Mouse (Mus musculus) MEL (cell line): ENCODE results near the gene Gm29776. TPM values are rescaled to one million over a fixed set of nuclear protein-coding genes. Genes with fewer than 3 reads are reported as not detected.

Experiments used
- DNase-seq: peaks from one replicate; pipeline ENCODE4 v3.0.0; 2011; ENCODE audit warnings: low read depth, low spot score
- H3K27ac ChIP-seq: 2 replicates; pipeline ENCODE4 v1.5.1; 2012; ENCODE audit warnings: low read depth, mild to moderate bottlenecking, control low read depth, low read length, moderate library complexity; ENCODE audit not compliant: control insufficient read depth
- H3K27me3 ChIP-seq, 2 experiments: fragments of 150-350 bp in 1 of 2; sonication (generic) in 1 of 2; 2 replicates each; pipeline ENCODE4 v1.6.1; 2012; ENCODE audit warnings: low read length in 2 of 2, mild to moderate bottlenecking in 2 of 2, improper control_type of control experiment in 1 of 2, moderate library complexity in 1 of 2; ENCODE audit not compliant: insufficient read depth in 2 of 2, control insufficient read depth in 1 of 2
- H3K36me3 ChIP-seq, 2 experiments: 2 replicates each; pipeline ENCODE4 v1.6.1; 2012 to 2014; ENCODE audit warnings: low read length in 2 of 2, improper control_type of control experiment in 1 of 2, inconsistent platforms in 1 of 2, mild to moderate bottlenecking in 1 of 2; ENCODE audit not compliant: insufficient read depth in 2 of 2, control insufficient read depth in 1 of 2
- H3K4me1 ChIP-seq, 2 experiments: fragments of 150-350 bp in 1 of 2; sonication (generic) in 1 of 2; 2 replicates each; pipeline ENCODE4 v1.6.1; 2012; ENCODE audit warnings: low read length in 2 of 2, improper control_type of control experiment in 1 of 2, mild to moderate bottlenecking in 1 of 2; ENCODE audit not compliant: insufficient read depth in 2 of 2, control insufficient read depth in 1 of 2
- H3K4me3 ChIP-seq, 2 experiments: fragments of 150-350 bp in 1 of 2; sonication (generic) in 1 of 2; 2 replicates each; pipeline ENCODE4 v1.5.1; 2012; ENCODE audit warnings: low read depth in 2 of 2, low read length in 2 of 2, mild to moderate bottlenecking in 2 of 2, moderate library complexity in 2 of 2, control low read depth in 1 of 2, improper control_type of control experiment in 1 of 2; ENCODE audit not compliant: control insufficient read depth in 1 of 2, insufficient read depth in 1 of 2
- H3K79me2 ChIP-seq: 2 replicates; pipeline ENCODE4 v1.6.1; 2012; ENCODE audit warnings: mild to moderate bottlenecking, low read length, moderate library complexity; ENCODE audit not compliant: control insufficient read depth, poor library complexity, insufficient read depth
- H3K9ac ChIP-seq: 2 replicates; pipeline ENCODE4 v1.6.1; 2012; ENCODE audit warnings: low read depth, mild to moderate bottlenecking, control low read depth, low read length, moderate library complexity; ENCODE audit not compliant: control insufficient read depth, poor library complexity, severe bottlenecking
- H3K9me3 ChIP-seq: fragments of 150-350 bp; sonication (generic); replicated peaks from 2 replicates; pipeline ENCODE4 v1.6.1; 2012; ENCODE audit warnings: mild to moderate bottlenecking, low read length, improper control_type of control experiment, moderate library complexity; ENCODE audit not compliant: insufficient read depth
- BHLHE40 ChIP-seq: IDR thresholded peaks from 2 replicates; pipeline ENCODE4 v1.6.1; 2012; ENCODE audit warnings: low read depth, mild to moderate bottlenecking, inconsistent platforms, low read length, improper control_type of control experiment, borderline replicate concordance
- CHD1 ChIP-seq: IDR thresholded peaks from 2 replicates; pipeline ENCODE4 v1.6.1; 2012; ENCODE audit warnings: low read depth, mild to moderate bottlenecking, inconsistent platforms, low read length, improper control_type of control experiment
- CTCF ChIP-seq, 3 experiments: IDR thresholded peaks in 2 of 3; conservative IDR thresholded peaks in 1 of 3; 2 replicates each; pipeline ENCODE4 v1.5.1; 2011 to 2012; ENCODE audit warnings: low read length in 3 of 3, low read depth in 2 of 3, mild to moderate bottlenecking in 2 of 3, improper control_type of control experiment in 1 of 3, inconsistent platforms in 1 of 3, mixed read lengths in 1 of 3, moderate library complexity in 1 of 3; ENCODE audit not compliant: control insufficient read depth in 1 of 3, insufficient read depth in 1 of 3, poor library complexity in 1 of 3, severe bottlenecking in 1 of 3
- E2F4 ChIP-seq: IDR thresholded peaks from 2 replicates; pipeline ENCODE4 v1.6.1; 2011; ENCODE audit warnings: low read depth, low read length, improper control_type of control experiment, borderline replicate concordance
- ELF1 ChIP-seq: IDR thresholded peaks from 2 replicates; pipeline ENCODE4 v1.6.1; 2014; ENCODE audit warnings: low read depth, mild to moderate bottlenecking, inconsistent platforms, low read length, improper control_type of control experiment, moderate library complexity
- EP300 ChIP-seq, 2 experiments: IDR thresholded peaks; 2 replicates each; pipeline ENCODE4 v1.6.1; 2011; ENCODE audit warnings: improper control_type of control experiment in 2 of 2, low read length in 2 of 2, low read depth in 1 of 2, mild to moderate bottlenecking in 1 of 2
- JUND ChIP-seq: IDR thresholded peaks from 2 replicates; pipeline ENCODE4 v1.6.1; 2011; ENCODE audit warnings: low read depth, mild to moderate bottlenecking, improper control_type of control experiment, low read length
- MEF2A ChIP-seq: IDR thresholded peaks from 2 replicates; pipeline ENCODE4 v1.6.1; 2014; ENCODE audit warnings: low read depth, mild to moderate bottlenecking, inconsistent platforms, low read length, improper control_type of control experiment; ENCODE audit not compliant: poor library complexity, insufficient replicate concordance, severe bottlenecking; ENCODE audit errors: extremely low read depth
- MXI1 ChIP-seq: IDR thresholded peaks from 2 replicates; pipeline ENCODE4 v1.6.1; 2011; ENCODE audit warnings: mild to moderate bottlenecking, low read depth, low read length, improper control_type of control experiment
- MYB ChIP-seq: IDR thresholded peaks from 2 replicates; pipeline ENCODE4 v1.6.1; 2011; ENCODE audit warnings: mild to moderate bottlenecking, low read depth, low read length, improper control_type of control experiment
- MYC ChIP-seq: IDR thresholded peaks from 2 replicates; pipeline ENCODE4 v1.6.1; 2011; ENCODE audit warnings: low read depth, mild to moderate bottlenecking, low read length, improper control_type of control experiment, moderate library complexity
- NELFE ChIP-seq: IDR thresholded peaks from 2 replicates; pipeline ENCODE4 v1.6.1; 2011; ENCODE audit warnings: low read depth, low read length, improper control_type of control experiment
- POLR2A ChIP-seq, 2 experiments: IDR thresholded peaks; 2 replicates each; pipeline ENCODE4 v1.6.1; 2011 to 2012; ENCODE audit warnings: low read length in 2 of 2, mild to moderate bottlenecking in 2 of 2, control low read depth in 1 of 2, improper control_type of control experiment in 1 of 2, low read depth in 1 of 2, moderate library complexity in 1 of 2; ENCODE audit not compliant: control insufficient read depth in 1 of 2, insufficient read depth in 1 of 2, poor library complexity in 1 of 2
- POLR2AphosphoS5 ChIP-seq: IDR thresholded peaks from 2 replicates; pipeline ENCODE4 v1.6.1; 2012; ENCODE audit warnings: low read depth, borderline replicate concordance, mild to moderate bottlenecking, inconsistent platforms, low read length, moderate library complexity, mixed read lengths
- SMC3 ChIP-seq: IDR thresholded peaks from 2 replicates; pipeline ENCODE4 v1.6.1; 2011; ENCODE audit warnings: low read depth, low read length, improper control_type of control experiment
- TBP ChIP-seq: IDR thresholded peaks from 2 replicates; pipeline ENCODE4 v1.8.0; 2011; ENCODE audit warnings: low read depth, low read length, improper control_type of control experiment
- UBTF ChIP-seq: IDR thresholded peaks from 2 replicates; pipeline ENCODE4 v1.6.1; 2012; ENCODE audit warnings: low read depth, mild to moderate bottlenecking, inconsistent platforms, low read length, improper control_type of control experiment, moderate library complexity, borderline replicate concordance; ENCODE audit not compliant: insufficient read depth
- USF2 ChIP-seq, 2 experiments: IDR thresholded peaks; 2 replicates each; pipeline ENCODE4 v1.6.1; 2011 to 2012; ENCODE audit warnings: improper control_type of control experiment in 2 of 2, low read length in 2 of 2, borderline replicate concordance in 1 of 2, inconsistent platforms in 1 of 2, low read depth in 1 of 2, mild to moderate bottlenecking in 1 of 2; ENCODE audit not compliant: insufficient read depth in 1 of 2
- polyA plus RNA-seq, 2 experiments: library from polyadenylated mRNA; stranded (reverse) in 1 of 2; unstranded in 1 of 2; fragments of >175 nt in 1 of 2; fragments of >200 nt in 1 of 2; gene quantifications; 2 replicates each; pipeline versions ENCODE4 v1.2.1 to v1.2.4; 2012; ENCODE audit warnings: low replicate concordance in 2 of 2, low read depth in 1 of 2; ENCODE audit not compliant: insufficient read length in 2 of 2, insufficient read depth in 1 of 2, missing spikeins in 1 of 2
- total RNA-seq: library from RNA; depleted of rRNA; stranded (reverse); fragments of 300-350 nt; gene quantifications from 2 replicates; pipeline ENCODE4 v1.2.3, GENCODE M21; 2012

The Gm29776 gene
- total and polyA plus RNA-seq, 3 experiments: not detected

GRCm38 (mm10) chr14:54737634-54738033 is 39.0 kb upstream of the Gm29776 start:
- H3K36me3 ChIP-seq: no peaks in the 10 kb centered on the region
- no peaks in the 10 kb centered on the region for H3K9me3 ChIP-seq
- H3K4me3 ChIP-seq: no peak overlapping the region
- H3K79me2 ChIP-seq: no peaks in the 10 kb centered on the region
- H3K4me1 ChIP-seq: peaks cover 0 to 16% of the 10 kb centered on the region in 2 experiments; a peak in 3 of 4 replicates
- H3K27me3 ChIP-seq: no peaks in the 10 kb centered on the region; a peak in 1 of 4 replicates
- no peak for DNase-seq
- H3K27ac ChIP-seq: no peak overlapping the region
- H3K9ac ChIP-seq: no peak overlapping the region
- no peak for TF ChIP-seq CTCF (IDR thresholded peaks at IDR 0.05 in 2 of 3, conservative IDR thresholded peaks at IDR 0.05 in 1 of 3; ENCODE audit: control insufficient read depth in 1 of 3, insufficient read depth in 1 of 3, low read depth in 2 of 3, low read length in 3 of 3, poor library complexity in 1 of 3, severe bottlenecking in 1 of 3)
- TF ChIP-seq UBTF: no peak
- TF ChIP-seq EP300 (IDR thresholded peaks at IDR 0.05; ENCODE audit: low read depth in 1 of 2, low read length in 2 of 2): no peak
- TF ChIP-seq JUND: no peak
- no peak for TF ChIP-seq CHD1
- no peak for TF ChIP-seq POLR2A (IDR thresholded peaks at IDR 0.05; ENCODE audit: control insufficient read depth in 1 of 2, insufficient read depth in 1 of 2, low read depth in 1 of 2, low read length in 2 of 2, poor library complexity in 1 of 2)
- TF ChIP-seq SMC3: no peak
- TF ChIP-seq E2F4: no peak
- no peak for TF ChIP-seq MYC

DNA sequence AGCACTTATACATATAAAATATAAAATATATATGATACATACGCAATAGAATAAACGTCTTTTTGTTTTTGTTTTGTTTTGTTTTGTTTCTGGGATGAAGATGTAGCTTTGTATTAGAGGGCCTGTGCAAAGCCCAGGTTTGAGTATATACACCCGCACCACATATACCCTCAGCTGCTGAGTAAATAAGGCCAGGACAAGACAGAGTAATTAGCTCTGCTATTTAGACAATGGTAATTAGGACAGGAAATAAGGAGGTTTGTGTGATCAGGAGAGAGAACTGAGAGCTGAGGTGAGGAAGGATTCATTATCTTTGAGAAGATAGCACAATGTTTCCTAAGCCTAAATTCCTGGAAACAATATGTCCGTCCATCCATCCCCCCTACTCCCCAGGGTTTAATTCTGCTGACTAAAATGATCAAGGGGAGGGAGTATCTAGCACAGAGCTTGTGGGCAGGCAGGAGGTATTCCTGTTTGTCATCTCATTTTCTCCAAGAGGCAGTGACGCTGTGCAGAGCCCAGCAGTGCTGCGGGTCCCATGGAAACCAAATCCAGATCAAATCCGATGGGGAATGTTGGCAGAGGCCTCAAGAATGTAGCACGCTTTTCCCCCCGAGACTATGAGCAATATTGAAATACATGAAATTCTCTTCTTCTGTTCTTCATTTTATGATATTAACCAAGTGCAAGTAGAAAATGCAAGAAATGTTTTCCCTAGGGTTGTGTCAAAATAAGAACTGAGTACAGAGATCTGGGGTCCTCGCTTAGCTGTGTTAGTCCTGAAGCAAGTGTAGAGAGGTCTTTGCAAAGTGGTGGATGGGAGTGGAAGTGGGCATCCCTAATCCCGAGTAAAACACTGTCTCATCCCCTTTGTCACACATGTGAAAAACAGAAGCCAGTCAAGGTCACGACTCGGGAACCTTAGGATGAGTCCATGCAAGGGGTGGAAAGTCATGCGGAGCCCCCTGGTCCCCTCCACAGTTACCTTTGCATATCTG is 38.2 kb upstream of the Gm29776 start:
- Histone ChIP-seq H3K4me1 (peaks cover 0 to 16% of the 10 kb centered on the region in 2 experiments; a peak in 3 of 4 replicates), H3K27me3 (no peaks in the 10 kb centered on the region; a peak in 1 of 4 replicates), H3K36me3 (no peaks in the 10 kb centered on the region), H3K4me3 (no peak overlapping the region), H3K79me2 (no peaks in the 10 kb centered on the region), H3K27ac (no peak overlapping the region), H3K9me3 (no peaks in the 10 kb centered on the region), H3K9ac (no peak overlapping the region)
- no peak for TF ChIP-seq MXI1
- no peak for TF ChIP-seq NELFE
- TF ChIP-seq JUND: no peak
- no peak for TF ChIP-seq BHLHE40
- no peak for TF ChIP-seq SMC3
- TF ChIP-seq TBP: no peak
- TF ChIP-seq POLR2AphosphoS5: no peak
- TF ChIP-seq USF2 (IDR thresholded peaks at IDR 0.05; ENCODE audit: borderline replicate concordance in 1 of 2, insufficient read depth in 1 of 2, low read depth in 1 of 2, low read length in 2 of 2): no peak
- TF ChIP-seq MEF2A: no peak
- TF ChIP-seq ELF1: no peak
- TF ChIP-seq MYC: no peak
- no peak for TF ChIP-seq MYB
- no peak for TF ChIP-seq CTCF (IDR thresholded peaks at IDR 0.05 in 2 of 3, conservative IDR thresholded peaks at IDR 0.05 in 1 of 3; ENCODE audit: control insufficient read depth in 1 of 3, insufficient read depth in 1 of 3, low read depth in 2 of 3, low read length in 3 of 3, poor library complexity in 1 of 3, severe bottlenecking in 1 of 3)
- no peak for DNase-seq
